Mouse (Mus musculus) intestine, embryonic 16.5 days (tissue): ENCODE data around the gene Glb1. TPM values are rescaled to one million over a fixed set of nuclear protein-coding genes. Genes with fewer than 3 reads are reported as not detected.
A peak's percentile ranks its signal among the peaks of the same experiment; 100 is the strongest.
"Not testable (repeated sequence)": the region's sequence is repeated elsewhere in the genome, so short reads cannot be mapped to it uniquely, and the experiment has no call there.

Source experiments
- ATAC-seq: fragments of 200-750 bp; cut with Nextera tagmentation; 2 replicates; pipeline ENCODE4 v1.8.0; 2017; ENCODE audit warnings: moderate TSS enrichment, moderate library complexity
- H3K27ac ChIP-seq: fragments of 300-500 bp; sonication (generic); 2 replicates; pipeline ENCODE4 v1.5.1; 2014; ENCODE audit warnings: mild to moderate bottlenecking, low read length
- H3K27me3 ChIP-seq: fragments of 300-500 bp; sonication (generic); replicated peaks from 2 replicates; pipeline ENCODE4 v1.6.1; 2014; ENCODE audit warnings: low read length, control low read depth, mixed read lengths; ENCODE audit not compliant: control insufficient read depth, insufficient read depth
- H3K36me3 ChIP-seq: fragments of 300-500 bp; sonication (generic); 2 replicates; pipeline ENCODE4 v1.6.1; 2014; ENCODE audit warnings: low read length, control low read depth; ENCODE audit not compliant: control insufficient read depth, insufficient read depth
- H3K4me1 ChIP-seq: fragments of 300-500 bp; sonication (generic); 2 replicates; pipeline ENCODE4 v1.6.1; 2014; ENCODE audit warnings: low read length, control low read depth, mixed read lengths; ENCODE audit not compliant: control insufficient read depth, insufficient read depth
- H3K4me2 ChIP-seq: fragments of 300-500 bp; sonication (generic); 2 replicates; pipeline ENCODE4 v1.6.1; 2014; ENCODE audit warnings: low read depth, low read length, control low read depth
- H3K4me3 ChIP-seq: fragments of 300-500 bp; sonication (generic); 2 replicates; pipeline ENCODE4 v1.5.1; 2014; ENCODE audit warnings: mild to moderate bottlenecking, low read length
- H3K9ac ChIP-seq: fragments of 300-500 bp; sonication (generic); 2 replicates; pipeline ENCODE4 v1.6.1; 2014; ENCODE audit warnings: low read depth, low read length
- H3K9me3 ChIP-seq: fragments of 300-500 bp; sonication (generic); 2 replicates; pipeline ENCODE4 v1.6.1; 2016; ENCODE audit warnings: low read length, control low read depth; ENCODE audit not compliant: control insufficient read depth
- WGBS: fragments of 180-500 bp; shearing (Covaris S2); extraction: QIAGEN DNeasy Blood & Tissue Kit; methylation state at CpG from one replicate; pipeline ENCODE4 v1.1.7; 2014; 5-methylcytosine and 5-hydroxymethylcytosine counted together
- polyA plus RNA-seq: library from polyadenylated mRNA; unstranded; fragments of >200 nt; fragmentation: Nextera tagmentation; extraction: Ambion mirVana; gene quantifications from 2 replicates; pipeline ENCODE4 v1.2.1, GENCODE M21; 2015

Gene Glb1
- polyA plus RNA-seq = 295 and 399 TPM in 2 replicates

DNA sequence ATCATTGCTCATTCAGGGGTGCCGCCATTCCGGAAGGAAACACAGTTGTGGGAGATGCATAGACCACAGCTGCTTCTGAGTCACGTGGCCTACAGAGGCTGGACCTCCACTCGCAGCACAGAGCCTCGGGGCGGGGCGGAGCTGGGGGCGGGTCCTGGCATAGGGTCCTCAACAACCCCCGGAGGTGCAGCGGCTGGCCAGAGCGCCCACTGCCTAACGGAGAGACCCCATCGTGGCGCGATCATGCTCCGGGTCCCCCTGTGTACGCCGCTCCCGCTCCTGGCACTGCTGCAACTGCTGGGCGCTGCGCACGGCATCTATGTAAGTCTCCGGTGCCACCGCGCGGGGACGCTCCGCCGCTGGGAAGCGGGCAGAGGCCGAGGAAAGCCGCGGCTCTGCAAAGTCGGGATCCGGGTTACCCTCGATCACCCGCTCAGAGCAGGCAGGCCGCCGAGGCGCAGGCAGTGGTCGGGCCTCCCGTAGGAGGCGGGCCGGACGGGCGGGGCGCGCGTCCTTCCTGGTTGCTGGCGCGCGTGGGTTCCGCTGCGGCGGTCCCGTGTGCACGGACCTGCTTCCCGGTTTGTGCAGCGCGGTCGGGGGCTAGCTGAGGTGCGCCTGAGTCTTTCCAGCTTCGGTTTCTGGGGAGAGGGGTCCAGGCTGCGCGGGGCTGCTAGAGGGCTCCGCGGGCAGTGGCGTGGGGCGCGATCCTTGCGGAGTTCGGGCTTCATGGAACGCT, at the start of gene Glb1, which contains the start of gene Tmppe:
Gene Glb1, plus strand, starts transcription at position 128 of the 736 bp plus-strand sequence.
Gene Tmppe, plus strand, starts transcription at position 157 of the 736 bp plus-strand sequence.
- H3K4me1 ChIP-seq = peaks cover 5% of the 10 kb centered on the region
- no peaks in the 10 kb centered on the region for H3K27me3 ChIP-seq
- peak; percentile 96 for ATAC-seq
- H3K9ac ChIP-seq = peak within 1 kb of the TSS; percentile 98
- 0 out of 2 replicates have a peak, but pooled peaks cover 6% of the 10 kb centered on the region for H3K9me3 ChIP-seq
- H3K4me2 ChIP-seq = peak within 1 kb of the TSS; percentile 70
- H3K36me3 ChIP-seq = peaks cover 24% of the 10 kb centered on the region
- H3K27ac ChIP-seq = peak within 1 kb of the TSS; percentile 94
- peak within 1 kb of the TSS; percentile 70 for H3K4me3 ChIP-seq
- WGBS = under 1% methylated on average over 73 of the region's 73 CpGs

DNA sequence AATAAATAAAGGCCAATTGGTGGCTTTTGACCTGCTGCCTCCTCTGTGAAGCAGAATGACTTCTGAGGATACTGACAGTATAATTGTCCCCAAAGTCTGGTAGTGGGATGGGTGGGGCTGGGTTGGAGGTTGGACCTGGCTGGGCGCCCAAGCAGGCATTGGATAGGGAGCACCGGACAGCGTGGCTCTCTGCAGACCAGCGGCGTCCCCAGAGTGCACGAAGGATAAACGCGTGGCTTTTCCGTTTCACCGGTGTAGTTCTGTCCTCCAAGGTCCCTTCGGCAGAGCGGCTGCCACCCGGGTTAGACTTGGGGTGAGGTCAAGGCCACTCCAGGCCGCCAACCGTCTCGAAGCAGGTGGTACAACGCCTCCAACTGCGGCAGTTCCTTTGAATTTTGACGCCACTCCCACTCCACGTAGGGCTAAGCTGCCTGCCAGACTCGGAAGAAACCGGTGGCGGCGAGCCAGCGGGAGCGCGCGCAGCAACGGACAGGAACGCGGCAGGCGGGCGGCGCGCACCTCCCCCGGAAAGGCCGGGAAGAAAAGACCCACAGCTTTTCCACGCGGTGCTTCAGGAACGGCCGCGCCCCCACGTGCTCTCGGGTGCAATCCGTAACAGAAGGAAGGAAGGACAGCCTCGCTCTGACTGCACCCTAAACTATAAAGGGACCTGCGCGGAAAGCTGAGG, 32.9 kb upstream of the Glb1 start:
- Histone ChIP-seq H3K9me3 (no peaks in the 10 kb centered on the region), H3K4me1 (no peaks in the 10 kb centered on the region), H3K4me2 (peak overlapping the region; percentile 93), H3K36me3 (no peaks in the 10 kb centered on the region), H3K27ac (peak overlapping the region; percentile 48), H3K27me3 (no peaks in the 10 kb centered on the region), H3K9ac (peak overlapping the region; percentile 79), H3K4me3 (peak overlapping the region; percentile 56)
- peak; percentile 86 for ATAC-seq
- 0% methylated on average over 48 of the region's 48 CpGs for WGBS

DNA sequence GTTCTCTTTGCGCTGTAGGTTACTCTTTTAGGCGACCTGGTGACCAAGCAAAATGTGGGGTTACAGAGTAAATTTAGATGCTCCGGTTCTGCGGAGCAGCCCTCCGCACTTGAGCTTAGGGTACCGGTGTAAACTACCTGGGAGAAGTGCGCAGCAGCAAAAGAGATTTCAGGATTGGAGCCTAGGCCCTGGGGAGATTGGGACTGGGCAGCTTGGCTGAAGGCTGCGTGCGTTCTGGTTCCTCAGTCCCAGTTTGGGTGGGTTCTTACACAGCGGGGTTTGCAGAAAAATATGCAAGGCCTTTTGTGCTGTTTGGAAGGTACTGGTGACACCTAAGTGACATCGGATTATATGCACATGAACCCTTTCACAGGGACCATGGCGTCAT, 32.4 kb upstream of the Glb1 start:
- Histone ChIP-seq H3K36me3 (no peaks in the 10 kb centered on the region), H3K9me3 (no peaks in the 10 kb centered on the region), H3K4me3 (peak overlapping the region; percentile 56), H3K9ac (peak overlapping the region; percentile 79), H3K27ac (peak overlapping the region; percentile 48; the same call in 1 of the 2 replicates), H3K27me3 (no peaks in the 10 kb centered on the region), H3K4me1 (no peaks in the 10 kb centered on the region), H3K4me2 (peak overlapping the region; percentile 93)
- ATAC-seq = peak; percentile 16
- WGBS = 16% methylated on average over 12 of the region's 12 CpGs

DNA sequence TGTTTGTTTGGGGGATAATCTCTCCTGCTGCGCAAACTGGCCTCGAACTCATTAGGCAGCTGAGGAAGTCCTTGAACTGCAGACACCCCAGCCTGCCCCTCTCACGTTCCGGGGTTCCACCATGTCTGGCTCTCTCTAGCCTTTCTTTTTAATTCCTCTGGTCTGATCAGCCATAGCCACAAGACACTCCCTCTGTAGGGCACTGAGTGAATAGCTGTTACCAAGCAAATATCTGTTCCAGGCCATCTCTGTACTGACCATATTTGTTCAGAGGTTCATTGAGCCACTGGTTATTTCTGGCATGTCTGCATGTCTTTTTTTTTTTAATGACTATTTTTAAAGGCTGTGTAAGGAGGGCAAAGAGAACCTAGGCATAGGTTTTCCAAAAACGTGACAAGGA, 31.5 kb upstream of the Glb1 start:
- ATAC-seq, H3K36me3 ChIP-seq, H3K4me2 ChIP-seq, H3K27ac ChIP-seq, H3K4me3 ChIP-seq, H3K4me1 ChIP-seq, H3K27me3 ChIP-seq, H3K9ac ChIP-seq, H3K9me3 ChIP-seq: not testable (repeated sequence)
- WGBS = 60% methylated on average over 5 of the region's 5 CpGs

DNA sequence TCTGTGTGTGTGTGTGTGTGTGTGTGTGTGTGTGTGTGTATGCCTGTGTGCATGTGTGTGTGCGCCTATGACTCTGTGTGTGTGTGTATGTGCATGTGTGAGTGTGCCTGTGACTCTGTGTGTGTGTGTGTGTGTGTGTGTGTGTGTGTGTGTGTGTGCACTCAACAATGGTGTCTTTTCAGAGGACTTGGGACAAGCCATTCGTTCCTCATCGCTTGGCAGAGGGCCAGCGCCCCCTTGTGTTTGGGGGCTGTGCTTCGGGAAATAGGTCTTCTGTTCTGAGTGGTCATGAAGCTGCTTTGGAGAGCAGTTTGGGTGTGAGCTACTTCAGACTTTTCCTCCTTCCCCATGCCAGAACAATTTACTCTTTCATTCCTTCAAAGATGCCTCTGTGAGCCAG, 29.2 kb upstream of the Glb1 start:
- ATAC-seq, H3K27me3 ChIP-seq, H3K9me3 ChIP-seq, H3K36me3 ChIP-seq, H3K9ac ChIP-seq, H3K4me2 ChIP-seq, H3K4me1 ChIP-seq, H3K4me3 ChIP-seq, H3K27ac ChIP-seq: not testable (repeated sequence)
- WGBS = 32% methylated on average over 5 of the region's 5 CpGs

DNA sequence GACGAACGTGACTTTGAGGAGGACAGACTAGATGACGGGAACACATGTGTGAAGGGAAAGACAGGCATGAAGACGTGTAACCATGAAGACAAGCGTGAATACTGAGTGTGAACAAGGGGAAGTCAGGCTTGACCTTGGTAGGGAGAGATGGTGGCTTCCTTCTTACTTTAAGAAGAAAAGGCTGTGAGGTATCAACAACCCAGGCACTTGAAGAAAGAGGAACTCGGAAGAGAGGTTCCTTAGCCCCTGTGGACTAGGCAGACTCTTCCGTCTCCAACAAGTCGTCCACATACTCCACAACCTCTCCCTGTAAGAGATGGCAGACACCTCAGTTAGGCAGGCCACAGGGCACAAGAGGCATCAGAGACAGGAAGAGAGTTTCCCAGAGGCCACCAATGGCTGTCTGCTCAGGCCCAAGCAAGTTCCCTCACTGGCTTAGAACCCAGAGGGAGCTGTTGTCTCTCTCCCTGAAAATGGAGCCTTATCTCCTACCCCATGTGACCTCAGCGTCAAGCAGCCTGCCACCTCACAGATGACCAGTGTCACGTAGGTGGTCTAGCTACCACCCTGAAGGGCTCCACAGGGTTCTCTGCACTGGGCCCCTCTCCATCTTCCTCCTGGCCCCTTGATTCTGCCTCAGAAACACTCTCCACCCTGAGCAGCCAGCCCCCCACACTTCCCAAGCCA, 25.5 kb upstream of the Glb1 start:
- H3K4me1 ChIP-seq = peaks cover 9% of the 10 kb centered on the region
- no peak overlapping the region for H3K27ac ChIP-seq
- H3K9me3 ChIP-seq = no peaks in the 10 kb centered on the region
- no peak overlapping the region for H3K4me2 ChIP-seq
- no peaks in the 10 kb centered on the region for H3K27me3 ChIP-seq
- H3K36me3 ChIP-seq = peaks cover 6% of the 10 kb centered on the region; the same call in 1 of the 2 replicates
- ATAC-seq = no peak
- WGBS = 90% methylated on average over 10 of the region's 10 CpGs
- no peak overlapping the region for H3K4me3 ChIP-seq
- H3K9ac ChIP-seq = no peak overlapping the region

DNA sequence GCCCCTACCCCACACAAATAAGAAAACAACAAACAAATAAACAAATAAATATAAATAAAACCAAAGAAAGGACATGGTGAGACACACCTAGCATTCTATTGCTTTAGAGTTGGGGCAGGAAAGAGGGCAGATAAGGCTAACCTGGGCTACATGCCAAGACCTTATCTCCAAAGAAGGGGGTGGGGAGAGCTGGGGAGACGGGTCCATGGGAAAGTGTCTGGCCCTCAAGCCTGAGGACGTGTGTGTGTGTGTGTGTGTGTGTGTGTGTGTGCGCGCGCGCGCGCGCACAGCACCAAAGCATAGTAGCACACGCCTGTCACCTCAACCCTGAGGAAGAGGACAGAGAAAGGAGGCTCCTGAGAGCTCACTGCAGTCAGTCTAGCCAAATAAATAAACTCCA, 23.7 kb upstream of the Glb1 start:
- WGBS = 91% methylated on average over 10 of the region's 10 CpGs
- no peak for ATAC-seq

DNA sequence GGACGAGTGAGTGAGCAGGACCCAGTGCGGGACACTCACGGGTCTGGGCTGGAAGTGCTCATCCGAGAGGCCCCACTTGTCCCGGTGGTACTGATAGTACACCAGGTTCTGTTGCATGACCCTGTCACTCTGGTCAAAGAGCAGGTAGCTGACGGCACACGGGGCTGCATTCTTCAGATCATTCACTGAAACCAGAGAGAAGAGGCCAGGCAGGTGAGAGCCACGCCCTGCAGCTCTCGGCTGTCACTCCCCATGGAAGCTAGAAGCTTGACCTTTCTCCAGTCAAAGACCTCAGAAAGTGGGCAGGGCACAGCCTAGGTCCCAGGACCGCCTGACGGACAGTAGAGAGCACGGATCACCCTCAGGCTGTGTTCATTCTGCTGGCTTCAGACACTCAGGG, 21.0 kb upstream of the Glb1 start:
- Histone ChIP-seq H3K27me3 (no peaks in the 10 kb centered on the region), H3K36me3 (peaks cover 17% of the 10 kb centered on the region), H3K4me2 (0 out of 2 replicates have a peak overlapping the region, but pooled peaks have one; percentile 6), H3K9ac (peak overlapping the region; percentile 57), H3K27ac (peak overlapping the region; percentile 80), H3K9me3 (no peaks in the 10 kb centered on the region), H3K4me3 (no peak overlapping the region), H3K4me1 (peaks cover 9% of the 10 kb centered on the region)
- 62% methylated on average over 12 of the region's 12 CpGs for WGBS
- peak; percentile 72 for ATAC-seq

More for the DNA sequence above, 23.7 kb upstream of the Glb1 start:
- H3K9me3 ChIP-seq = no peaks in the 10 kb centered on the region
- peaks cover 9% of the 10 kb centered on the region for H3K4me1 ChIP-seq
- no peak overlapping the region for H3K27ac ChIP-seq
- no peak overlapping the region for H3K9ac ChIP-seq
- no peaks in the 10 kb centered on the region for H3K27me3 ChIP-seq
- H3K36me3 ChIP-seq = peaks cover 12% of the 10 kb centered on the region; the same call in 1 of the 2 replicates
- no peak overlapping the region for H3K4me3 ChIP-seq
- H3K4me2 ChIP-seq = no peak overlapping the region
